Mouse (Mus musculus) large intestine, adult 2 months (tissue): Measurements from ENCODE around the gene Cma2. TPM values are rescaled to one million over a fixed set of nuclear protein-coding genes. Genes with fewer than 3 reads are reported as not detected.
"Not testable (repeated sequence)": the region's sequence is repeated elsewhere in the genome, so short reads cannot be mapped to it uniquely, and the experiment has no call there.

ENCODE experiments used
- DNase-seq: peaks from one replicate; pipeline ENCODE4 v3.0.0-alpha.2; 2012; ENCODE audit warnings: low read depth, low spot score
- WGBS: fragments of 180-500 bp; shearing (Covaris S2); methylation state at CpG from one replicate; pipeline ENCODE4 v1.1.7; 2018; 5-methylcytosine and 5-hydroxymethylcytosine counted together
- polyA plus RNA-seq: library from polyadenylated mRNA; depleted of rRNA; stranded (reverse); fragments of >200 nt; gene quantifications from 2 replicates; pipeline ENCODE4 v1.2.3, GENCODE M21; 2012; rRNA removed

The Cma2 gene
- polyA plus RNA-seq, 1 experiment: not detected

DNA sequence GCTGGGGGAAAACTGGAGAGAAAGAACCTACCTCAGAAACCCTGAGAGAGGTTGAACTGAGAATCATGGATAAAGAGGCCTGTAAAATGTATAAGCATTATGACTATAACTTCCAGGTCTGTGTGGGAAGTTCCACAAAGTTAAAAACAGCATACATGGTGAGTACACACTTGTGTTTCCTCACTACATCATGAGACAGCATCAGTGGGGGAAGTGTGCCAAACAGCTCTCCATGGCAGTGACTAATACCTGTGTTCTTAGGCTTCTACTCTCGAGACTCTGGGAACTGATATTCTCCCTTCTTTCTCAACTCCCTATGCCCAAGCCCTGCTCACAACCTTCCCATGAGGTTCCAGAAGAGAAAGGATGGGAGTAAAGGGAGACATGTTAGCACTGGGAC, 68.7 kb downstream of the Cma2 start:
- 44% methylated on average over 1 of the region's 1 CpGs for WGBS
- DNase-seq: no peak

GRCm38 (mm10) chr14:56021305-56021704, 70.5 kb downstream of the Cma2 start:
- WGBS: 60% methylated on average over 4 of the region's 4 CpGs
- DNase-seq: not testable (repeated sequence)

Other genes starting within 250 kb of the Cma2 start
- 1.0 and 1.1 TPM in 2 replicates for gene Tgm1, start 237.1 kb upstream of the Cma2 start, polyA plus RNA-seq
- gene Rabggta, start 228.7 kb upstream of the Cma2 start, polyA plus RNA-seq: 34.3 and 42.9 TPM in 2 replicates
- gene Dhrs1, start 205.3 kb upstream of the Cma2 start, polyA plus RNA-seq: 78.0 and 141 TPM in 2 replicates
- gene Nop9, start 205.3 kb upstream of the Cma2 start, polyA plus RNA-seq: 16.0 and 21.7 TPM in 2 replicates
- 335 and 566 TPM in 2 replicates for gene Cideb, start 192.5 kb upstream of the Cma2 start, polyA plus RNA-seq
- gene Ltb4r2, start 189.6 kb upstream of the Cma2 start, polyA plus RNA-seq: 3.5 and 11.3 TPM in 2 replicates
- gene Ltb4r1, start 185.0 kb upstream of the Cma2 start, polyA plus RNA-seq: 4.9 and 8.2 TPM in 2 replicates
- 3.7 and 5.8 TPM in 2 replicates for gene Adcy4, start 166.9 kb upstream of the Cma2 start, polyA plus RNA-seq
- 86.5 and 89.2 TPM in 2 replicates for gene Ripk3, start 162.1 kb upstream of the Cma2 start, polyA plus RNA-seq
- 5.7 and 7.3 TPM in 2 replicates for gene Nfatc4, start 127.8 kb upstream of the Cma2 start, polyA plus RNA-seq
- 1.7 and 2.1 TPM in 2 replicates for gene Nynrin, start 97.0 kb upstream of the Cma2 start, polyA plus RNA-seq
- gene Cbln3, start 66.6 kb upstream of the Cma2 start, polyA plus RNA-seq: 0.47 and 0.84 TPM in 2 replicates
- gene Khnyn, start 66.0 kb upstream of the Cma2 start, polyA plus RNA-seq: 21.0 and 31.9 TPM in 2 replicates
- gene Sdr39u1, start 50.7 kb upstream of the Cma2 start, polyA plus RNA-seq: 56.0 and 60.7 TPM in 2 replicates
- gene Cma1, start 6.3 kb upstream of the Cma2 start, polyA plus RNA-seq: 0.20 and 0.21 TPM in 2 replicates
- gene Mcpt1, start 67.0 kb downstream of the Cma2 start, polyA plus RNA-seq: 6.1 and 74.1 TPM in 2 replicates
- gene Mcpt9, start 79.5 kb downstream of the Cma2 start, polyA plus RNA-seq: 0.06 and 0.21 TPM in 2 replicates
- gene Mcpt2, start 91.1 kb downstream of the Cma2 start, polyA plus RNA-seq: 1.2 and 14.5 TPM in 2 replicates
- gene Mcpt4, start 111.3 kb downstream of the Cma2 start, polyA plus RNA-seq: 0.10 and 0.30 TPM in 2 replicates
- not detected in 2 replicates for gene Mcpt8, start 134.3 kb downstream of the Cma2 start, polyA plus RNA-seq
- gene Ctsg, start 151.6 kb downstream of the Cma2 start, polyA plus RNA-seq: not detected in 2 replicates
- not detected in 2 replicates for gene Gzme, start 169.6 kb downstream of the Cma2 start, polyA plus RNA-seq
- gene Gzmd, start 181.6 kb downstream of the Cma2 start, polyA plus RNA-seq: not detected in 2 replicates
- gene Gzmg, start 208.6 kb downstream of the Cma2 start, polyA plus RNA-seq: not detected in 2 replicates
- gene Gzmn, start 223.6 kb downstream of the Cma2 start, polyA plus RNA-seq: not detected in 2 replicates